Mouse (Mus musculus): ENCODE results near the gene Gm3033.
"Not testable (repeated sequence)": the region's sequence is repeated elsewhere in the genome, so short reads cannot be mapped to it uniquely, and the experiment has no call there.

The Gm3033 gene

GRCm38 (mm10) chr14:3845945-3846344 lies at the start of gene Gm3033:
Gm3033 (plus strand) TSS chr14:3846245.
- not testable (repeated sequence) for DNase-seq (ENCODE audit: low read depth, low spot score)

GRCm38 (mm10) chr14:3809774-3810173 lies 36.3 kb upstream of the Gm3033 start, which contains the start of gene Gm3002:
Gm3002 (plus strand) TSS chr14:3810074.
- DNase-seq (ENCODE audit: low read depth, low spot score): not testable (repeated sequence)

DNA sequence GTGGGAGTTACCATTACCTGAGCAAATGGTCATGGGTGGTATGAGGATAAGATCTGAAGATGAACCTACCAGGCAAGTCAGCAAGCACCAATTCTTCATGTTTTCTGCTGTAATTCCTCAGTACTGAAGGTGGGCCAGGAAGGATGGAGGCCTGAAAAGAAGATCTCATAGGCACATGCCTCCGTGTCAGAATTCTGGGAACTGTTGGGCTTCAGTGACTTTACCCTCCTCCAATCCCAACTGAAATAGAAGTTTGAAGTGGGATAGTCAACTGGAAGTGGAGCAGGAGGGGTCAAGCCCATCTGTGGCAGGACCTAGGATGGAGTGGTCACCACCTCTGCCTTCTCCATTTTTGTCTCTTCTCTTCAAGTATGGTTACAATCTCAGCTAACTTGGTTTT lies 37.8 kb downstream of the Gm3033 start, which contains the start of gene Gm2916:
Gene Gm2916, plus strand, starts transcription at position 301 of the 400 bp plus-strand sequence.
- DNase-seq (ENCODE audit: low read depth, low spot score): not testable (repeated sequence)

Data from forelimb bud, embryonic 11.5 days (tissue).